Mouse (Mus musculus) heart, postnatal 0 days (tissue): Measurements from ENCODE around the gene Exosc8.

ENCODE experiments used
- CTCF ChIP-seq: IDR thresholded peaks from 2 replicates; pipeline ENCODE4 v1.5.1; 2016; ENCODE audit warnings: antibody characterized with exemption, control low read depth, low read depth
- EP300 ChIP-seq: IDR thresholded peaks from 2 replicates; pipeline ENCODE4 v1.6.1; 2016; ENCODE audit warnings: antibody characterized with exemption, low read depth

DNA sequence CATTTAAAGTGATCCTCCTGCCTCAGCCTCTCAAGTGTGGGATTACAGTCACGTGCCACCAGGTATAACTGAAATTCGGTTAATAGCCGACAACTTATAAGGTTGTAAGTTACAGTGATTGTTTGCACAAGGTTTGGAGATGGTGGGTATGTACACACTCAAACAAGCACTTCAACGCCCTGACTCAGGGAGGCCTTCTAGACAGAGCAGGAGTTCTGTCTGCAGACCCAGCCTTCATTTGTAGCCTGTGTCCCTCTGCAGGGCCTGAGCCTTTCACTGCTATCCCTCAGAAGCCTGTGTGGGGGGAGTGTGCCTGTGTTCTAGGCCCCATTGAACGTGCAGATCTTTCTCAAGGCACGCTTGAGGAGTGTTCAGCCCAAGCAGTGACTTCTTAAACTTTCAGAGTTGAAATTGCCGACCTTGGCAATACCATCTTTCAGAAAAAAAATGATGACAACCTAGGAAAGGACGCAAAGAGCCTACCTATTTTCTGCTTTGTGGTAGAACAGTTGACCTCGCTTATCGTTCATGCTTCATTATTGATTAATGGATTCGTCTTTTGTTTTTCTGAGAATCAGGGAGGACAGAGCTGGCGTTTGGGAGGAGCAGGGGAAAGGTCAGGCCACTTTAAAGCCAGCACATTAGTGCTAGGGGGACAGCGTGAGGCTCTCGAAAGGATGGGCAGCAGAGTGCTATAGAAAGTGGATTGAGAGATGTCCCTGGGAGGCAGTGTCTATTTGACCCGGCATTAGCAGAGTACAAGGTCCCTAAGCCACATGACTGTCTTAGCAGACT is 25.3 kb upstream of the Exosc8 start:
- TF ChIP-seq EP300 (no peak), CTCF (no peak)
